Mouse (Mus musculus) kidney, adult 11 months (tissue): ENCODE measurements at regions not wholly inside any gene's neighbourhood (a gene's known extent, or its start where the extent isn't known, plus 50 kb on each side); places are given as distances from the start of the nearest gene placed in this dataset.

Experiments
- DNase-seq: peaks from one replicate; pipeline ENCODE4 v3.0.0; 2022

GRCm38 (mm10) chr8:10865941-10866513, 142.2 kb downstream of the Irs2 start:
- DNase-seq = peak; percentile 26

- DNase-seq = no peak
These were observed 142.8 kb downstream of the Irs2 start for GRCm38 (mm10) chr8:10865415-10865821.

GRCm38 (mm10) chr8:10862442-10862841, 145.8 kb downstream of the Irs2 start:
- DNase-seq = no peak

- DNase-seq = no peak
These were observed 147.4 kb downstream of the Irs2 start for GRCm38 (mm10) chr8:10860810-10861209.

GRCm38 (mm10) chr8:10857874-10858273, 150.4 kb downstream of the Irs2 start:
- no peak for DNase-seq

GRCm38 (mm10) chr8:10856996-10857720, 151.1 kb downstream of the Irs2 start:
- DNase-seq = no peak

GRCm38 (mm10) chr8:10855696-10856095, 152.6 kb downstream of the Irs2 start:
- no peak for DNase-seq

- DNase-seq = no peak
These were observed 153.1 kb downstream of the Irs2 start for GRCm38 (mm10) chr8:10855131-10855530.

GRCm38 (mm10) chr8:10854600-10854999, 153.7 kb downstream of the Irs2 start:
- peak; percentile 58 for DNase-seq

- no peak for DNase-seq
These were observed 154.4 kb downstream of the Irs2 start for GRCm38 (mm10) chr8:10853901-10854300.

GRCm38 (mm10) chr8:10849916-10850315, 158.3 kb downstream of the Irs2 start:
- no peak for DNase-seq

GRCm38 (mm10) chr8:10845607-10846006, 162.7 kb downstream of the Irs2 start:
- no peak for DNase-seq

- no peak for DNase-seq
These were observed 167.3 kb downstream of the Irs2 start for GRCm38 (mm10) chr8:10840853-10841531.

GRCm38 (mm10) chr8:10840044-10840443, 168.2 kb downstream of the Irs2 start:
- no peak for DNase-seq

- no peak for DNase-seq
These were observed 173.2 kb downstream of the Irs2 start for GRCm38 (mm10) chr8:10835054-10835453.

- DNase-seq = no peak
These were observed 176.4 kb downstream of the Irs2 start for GRCm38 (mm10) chr8:10831864-10832263.

- DNase-seq = no peak
These were observed 177.0 kb downstream of the Irs2 start for GRCm38 (mm10) chr8:10831277-10831676.

GRCm38 (mm10) chr8:10830835-10831234, 177.4 kb downstream of the Irs2 start:
- no peak for DNase-seq

GRCm38 (mm10) chr8:10828580-10828979, 179.7 kb downstream of the Irs2 start:
- no peak for DNase-seq

- peak; percentile 23 for DNase-seq
These were observed 180.7 kb downstream of the Irs2 start for GRCm38 (mm10) chr8:10827560-10827959.

- no peak for DNase-seq
These were observed 182.3 kb downstream of the Irs2 start for GRCm38 (mm10) chr8:10825981-10826380.

GRCm38 (mm10) chr8:10825192-10825926, 182.9 kb downstream of the Irs2 start:
- no peak for DNase-seq

GRCm38 (mm10) chr8:10821901-10822300, 186.4 kb downstream of the Irs2 start:
- no peak for DNase-seq
